ENCODE assay signal across 8 mouse cellular contexts in genomic region chr17:84837780-84838179, GRCm38 (mm10). TPM values are rescaled to one million over a fixed set of nuclear protein-coding genes. Genes with fewer than 3 reads are reported as not detected.
DNase-seq lines count a peak whose midpoint lies in the region; ATAC-seq and TF ChIP-seq lines count a peak whose summit lies in the region.

No protein-coding gene starts in this region.

- no peak overlapping the region for H3K4me2 ChIP-seq in hindbrain, embryonic 12.5 days (replicated peaks)
- no peak overlapping the region for H3K4me2 ChIP-seq in midbrain, embryonic 13.5 days (replicated peaks)

- H3K9ac ChIP-seq in hindbrain, embryonic 12.5 days: no peak overlapping the region
- H3K9ac ChIP-seq in midbrain, embryonic 13.5 days (replicated peaks): no peak overlapping the region

- peak; percentile 60 for DNase-seq in hindbrain, embryonic 10.5 days (ENCODE audit: low spot score)
- DNase-seq in gastrocnemius, adult 8-10 months (ENCODE audit: low spot score in 2 of 2): peak; percentile 37 to 48
- DNase-seq in kidney, adult 11 months: peak; percentile 54
- DNase-seq in left cerebral cortex, postnatal 25 days (ENCODE audit: low spot score in 2 of 2): peak; percentile 76 to 78

- no peaks in the 10 kb centered on the region for H3K27me3 ChIP-seq in hindbrain, embryonic 10.5 days (ENCODE audit: insufficient read depth, poor library complexity, severe bottlenecking)
- H3K27me3 ChIP-seq in hindbrain, embryonic 12.5 days: 0 out of 2 replicates have a peak, but pooled peaks cover 3% of the 10 kb centered on the region
- H3K27me3 ChIP-seq in midbrain, embryonic 13.5 days: 0 out of 2 replicates have a peak, but pooled peaks cover 3% of the 10 kb centered on the region
- H3K27me3 ChIP-seq in small intestine, adult 2 months (ENCODE audit: control insufficient read depth, insufficient read depth, low read length): no peaks in the 10 kb centered on the region

- no peak for TF ChIP-seq POLR2A in small intestine, adult 2 months (IDR thresholded peaks at IDR 0.05; ENCODE audit: low read depth, low read length)

- H3K9me3 ChIP-seq in hindbrain, embryonic 10.5 days: no peaks in the 10 kb centered on the region
- H3K9me3 ChIP-seq in hindbrain, embryonic 12.5 days (replicated peaks): no peaks in the 10 kb centered on the region
- H3K9me3 ChIP-seq in midbrain, embryonic 13.5 days: no peaks in the 10 kb centered on the region

- 8% methylated on average over 3 of the region's 3 CpGs for WGBS in hindbrain, embryonic 10.5 days
- 3% methylated on average over 3 of the region's 3 CpGs for WGBS in hindbrain, embryonic 12.5 days
- WGBS in midbrain, embryonic 13.5 days: 4% methylated on average over 3 of the region's 3 CpGs
- WGBS in small intestine, adult 2 months: 2% methylated on average over 3 of the region's 3 CpGs

- no peak for ATAC-seq in hindbrain, embryonic 12.5 days (ENCODE audit: low FRiP score)
- ATAC-seq in common myeloid progenitor, adult 5-6 weeks (replicated peaks; ENCODE audit: low read depth, poor library complexity, severe bottlenecking): peak; percentile 97
- ATAC-seq in midbrain, embryonic 13.5 days: peak; percentile 60; the same call in 1 of the 2 replicates

- H3K36me3 ChIP-seq in hindbrain, embryonic 10.5 days: no peaks in the 10 kb centered on the region
- H3K36me3 ChIP-seq in hindbrain, embryonic 12.5 days: no peaks in the 10 kb centered on the region
- no peaks in the 10 kb centered on the region for H3K36me3 ChIP-seq in midbrain, embryonic 13.5 days
- no peaks in the 10 kb centered on the region for H3K36me3 ChIP-seq in small intestine, adult 2 months (ENCODE audit: control insufficient read depth, insufficient read depth, low read length)

- H3K4me3 ChIP-seq in hindbrain, embryonic 10.5 days: no peak overlapping the region
- no peak overlapping the region for H3K4me3 ChIP-seq in hindbrain, embryonic 12.5 days
- no peak overlapping the region for H3K4me3 ChIP-seq in midbrain, embryonic 13.5 days (replicated peaks)
- no peak overlapping the region for H3K4me3 ChIP-seq in small intestine, adult 2 months (ENCODE audit: low read depth, low read length)

- intact Hi-C loops in left cerebral cortex, postnatal 25 days (cut with DNase I): loop anchor here (1.0 to 5.0 kb wide), 3 partner anchors 225 to 796 kb away; no protein-coding TSS in a partner anchor

- no peak overlapping the region for H3K27ac ChIP-seq in hindbrain, embryonic 10.5 days
- no peak overlapping the region for H3K27ac ChIP-seq in hindbrain, embryonic 12.5 days
- H3K27ac ChIP-seq in midbrain, embryonic 13.5 days: no peak overlapping the region
- H3K27ac ChIP-seq in small intestine, adult 2 months (ENCODE audit: insufficient read depth, low read depth, low read length): no peak overlapping the region

- peak; percentile 80; the same call in 1 of the 2 replicates for TF ChIP-seq CTCF in small intestine, adult 2 months (IDR thresholded peaks at IDR 0.05; ENCODE audit: extremely low read depth, insufficient read length, insufficient replicate concordance, low read depth, low read length)

- H3K4me1 ChIP-seq in hindbrain, embryonic 10.5 days (replicated peaks): no peaks in the 10 kb centered on the region
- no peaks in the 10 kb centered on the region for H3K4me1 ChIP-seq in hindbrain, embryonic 12.5 days
- H3K4me1 ChIP-seq in midbrain, embryonic 13.5 days (replicated peaks): no peaks in the 10 kb centered on the region
- H3K4me1 ChIP-seq in small intestine, adult 2 months (ENCODE audit: control insufficient read depth, insufficient read depth, insufficient read length, low read length): no peaks in the 10 kb centered on the region

RNA-seq across cellular contexts. Expression of gene Lrpprc, which starts 47.2 kb away (rescaled TPM):
- polyA plus RNA-seq in hindbrain, embryonic 10.5 days (2016; fragmentation: Nextera tagmentation; extraction: Ambion mirVana): 45.1 and 49.6 TPM in 2 replicates
- 52.0 and 52.3 TPM in 2 replicates for polyA plus RNA-seq in hindbrain, embryonic 12.5 days (2016; fragmentation: Nextera tagmentation; extraction: Ambion mirVana)
- 83.9 and 86.6 TPM in 2 replicates for total RNA-seq in common myeloid progenitor, adult 5-6 weeks (2017)
- total RNA-seq in gastrocnemius, adult 8-10 months (2022): 10 to 100 TPM; 60.0 to 70.5 (median 65.7) TPM
- 10 to 100 TPM; 60.1 TPM for total RNA-seq in left cerebral cortex, postnatal 25 days (2021)
- polyA plus RNA-seq in midbrain, embryonic 13.5 days (2015; fragmentation: Nextera tagmentation; extraction: Ambion mirVana): 42.0 and 44.3 TPM in 2 replicates
- polyA plus RNA-seq in small intestine, adult 2 months (2012; rRNA removed): 2.7 and 4.7 TPM in 2 replicates
